ENCODE assay signal across 8 mouse cellular contexts in genomic region chr11:8496686-8497085, GRCm38 (mm10).
DNase-seq lines count a peak whose midpoint lies in the region; ATAC-seq and TF ChIP-seq lines count a peak whose summit lies in the region.

No protein-coding gene starts in this region.

- TF ChIP-seq EP300 in liver, postnatal 0 days (IDR thresholded peaks at IDR 0.05; ENCODE audit: low read depth), result no peak

- H3K36me3 ChIP-seq in liver, postnatal 0 days (replicated peaks; ENCODE audit: insufficient read depth, low read length), result peaks cover 16% of the 10 kb centered on the region
- H3K36me3 ChIP-seq in embryonic facial prominence, embryonic 15.5 days, result peaks cover 34% of the 10 kb centered on the region
- H3K36me3 ChIP-seq in kidney, embryonic 16.5 days (ENCODE audit: insufficient read depth, low read length), result peaks cover 19% of the 10 kb centered on the region
- 0 out of 2 replicates have a peak, but pooled peaks cover 9% of the 10 kb centered on the region for H3K36me3 ChIP-seq in neural tube, embryonic 15.5 days

- 61% methylated on average over 5 of the region's 5 CpGs for WGBS in liver, postnatal 0 days (ENCODE audit: insufficient replicate concordance)
- WGBS in embryonic facial prominence, embryonic 15.5 days, result 18% methylated on average over 5 of the region's 5 CpGs
- WGBS in kidney, embryonic 16.5 days, result 24% methylated on average over 5 of the region's 5 CpGs
- 58% methylated on average over 5 of the region's 5 CpGs for WGBS in neural tube, embryonic 15.5 days

- H3K4me3 ChIP-seq in liver, postnatal 0 days (ENCODE audit: low read depth, low read length), result no peak overlapping the region
- no peak overlapping the region for H3K4me3 ChIP-seq in embryonic facial prominence, embryonic 15.5 days (replicated peaks)
- H3K4me3 ChIP-seq in kidney, embryonic 16.5 days (ENCODE audit: low read length), result no peak overlapping the region
- no peak overlapping the region for H3K4me3 ChIP-seq in neural tube, embryonic 15.5 days (replicated peaks)

- H3K9me3 ChIP-seq in liver, postnatal 0 days (ENCODE audit: low read length), result no peaks in the 10 kb centered on the region
- no peaks in the 10 kb centered on the region for H3K9me3 ChIP-seq in embryonic facial prominence, embryonic 15.5 days (replicated peaks)
- no peaks in the 10 kb centered on the region for H3K9me3 ChIP-seq in kidney, embryonic 16.5 days (ENCODE audit: low read length)
- no peaks in the 10 kb centered on the region for H3K9me3 ChIP-seq in neural tube, embryonic 15.5 days (replicated peaks)

- ATAC-seq in liver, postnatal 0 days, result no peak
- 0 out of 2 replicates have a peak, but pooled peaks have one; percentile 22 for ATAC-seq in embryonic facial prominence, embryonic 15.5 days (ENCODE audit: insufficient number of reproducible peaks, low FRiP score, low TSS enrichment, low read depth)
- peak; percentile 43; the same call in 1 of the 2 replicates for ATAC-seq in kidney, embryonic 16.5 days (ENCODE audit: low FRiP score, low TSS enrichment)
- no peak for ATAC-seq in neural tube, embryonic 15.5 days (ENCODE audit: low FRiP score)
- no peak for ATAC-seq in megakaryocyte progenitor cell, adult 5-6 weeks (replicated peaks; ENCODE audit: poor library complexity)

- H3K9ac ChIP-seq in liver, postnatal 0 days (replicated peaks), result no peak overlapping the region
- H3K9ac ChIP-seq in embryonic facial prominence, embryonic 15.5 days, result no peak overlapping the region
- no peak overlapping the region for H3K9ac ChIP-seq in kidney, embryonic 16.5 days (replicated peaks; ENCODE audit: low read length)
- H3K9ac ChIP-seq in neural tube, embryonic 15.5 days (replicated peaks), result no peak overlapping the region

- TF ChIP-seq CTCF in liver, postnatal 0 days (IDR thresholded peaks at IDR 0.05; ENCODE audit: low read depth), result no peak

- peak; percentile 16 for DNase-seq in liver
- DNase-seq in liver, postnatal 0 days, result no peak
- peak; percentile 73 to 85 for DNase-seq in heart, adult 18-20 months
- DNase-seq in spleen, postnatal 10 days (ENCODE audit: low spot score in 2 of 2), result no peak

- no peak overlapping the region for H3K27ac ChIP-seq in liver, postnatal 0 days (ENCODE audit: low read depth)
- peak overlapping the region; percentile 77 for H3K27ac ChIP-seq in embryonic facial prominence, embryonic 15.5 days (replicated peaks)
- H3K27ac ChIP-seq in kidney, embryonic 16.5 days (ENCODE audit: low read length), result peak overlapping the region; percentile 85
- peak overlapping the region; percentile 13; the same call in 1 of the 2 replicates for H3K27ac ChIP-seq in neural tube, embryonic 15.5 days (replicated peaks)

- H3K27me3 ChIP-seq in liver, postnatal 0 days (ENCODE audit: insufficient read depth, low read length), result no peaks in the 10 kb centered on the region
- H3K27me3 ChIP-seq in embryonic facial prominence, embryonic 15.5 days, result no peaks in the 10 kb centered on the region
- H3K27me3 ChIP-seq in kidney, embryonic 16.5 days (ENCODE audit: insufficient read depth, low read length), result no peaks in the 10 kb centered on the region
- H3K27me3 ChIP-seq in neural tube, embryonic 15.5 days (replicated peaks), result no peaks in the 10 kb centered on the region

- peaks cover 7% of the 10 kb centered on the region for H3K4me1 ChIP-seq in liver, postnatal 0 days (ENCODE audit: insufficient read depth)
- H3K4me1 ChIP-seq in embryonic facial prominence, embryonic 15.5 days, result peaks cover 36% of the 10 kb centered on the region
- H3K4me1 ChIP-seq in kidney, embryonic 16.5 days (ENCODE audit: insufficient read depth, low read length), result peaks cover 16% of the 10 kb centered on the region
- peaks cover 15% of the 10 kb centered on the region; the same call in 1 of the 2 replicates for H3K4me1 ChIP-seq in neural tube, embryonic 15.5 days

- H3K4me2 ChIP-seq in liver, postnatal 0 days (ENCODE audit: low read depth, low read length), result no peak overlapping the region
- no peak overlapping the region for H3K4me2 ChIP-seq in embryonic facial prominence, embryonic 15.5 days (replicated peaks)
- no peak overlapping the region for H3K4me2 ChIP-seq in kidney, embryonic 16.5 days (replicated peaks; ENCODE audit: low read depth, low read length)
- H3K4me2 ChIP-seq in neural tube, embryonic 15.5 days, result no peak overlapping the region

Comparison
In these comparisons a context has a peak if more than half of its experiments do, and no peak if none do; other contexts are left out.
1. DNase-seq: peak in liver (single experiment) and heart, adult 18-20 months (2 of 2); none in liver, postnatal 0 days (single experiment) and spleen, postnatal 10 days (0 of 2).
2. ATAC-seq: peak in embryonic facial prominence, embryonic 15.5 days (single experiment) and kidney, embryonic 16.5 days (single experiment); none in liver, postnatal 0 days (single experiment), neural tube, embryonic 15.5 days (single experiment) and megakaryocyte progenitor cell, adult 5-6 weeks (single experiment).